Mouse (Mus musculus) limb, embryonic 14.5 days (tissue): ENCODE data around the gene Crebzf. TPM values are rescaled to one million over a fixed set of nuclear protein-coding genes. Genes with fewer than 3 reads are reported as not detected.

Experiments used
- ATAC-seq: fragments of 200-750 bp; cut with Nextera tagmentation; 2 replicates; pipeline ENCODE4 v1.8.0; 2017; ENCODE audit warnings: low read depth, moderate number of reproducible peaks, moderate TSS enrichment; ENCODE audit not compliant: low FRiP score
- DNase-seq: peaks from one replicate; pipeline ENCODE4 v3.0.0-alpha.2; 2015; ENCODE audit warnings: low spot score
- H3K27ac ChIP-seq: fragments of 300-500 bp; sonication (generic); replicated peaks from 2 replicates; pipeline ENCODE4 v1.5.1; 2014; ENCODE audit warnings: low read depth, mild to moderate bottlenecking, low read length, moderate library complexity, mixed read lengths
- H3K27me3 ChIP-seq: fragments of 300-500 bp; sonication (generic); 2 replicates; pipeline ENCODE4 v1.6.1; 2014; ENCODE audit warnings: low read length, mixed read lengths; ENCODE audit not compliant: control insufficient read depth, insufficient read depth
- H3K36me3 ChIP-seq: fragments of 300-500 bp; sonication (generic); 2 replicates; pipeline ENCODE4 v1.6.1; 2014; ENCODE audit warnings: mild to moderate bottlenecking, low read length, moderate library complexity, mixed read lengths; ENCODE audit not compliant: control insufficient read depth, insufficient read depth
- H3K4me1 ChIP-seq: fragments of 300-500 bp; sonication (generic); 2 replicates; pipeline ENCODE4 v1.6.1; 2014; ENCODE audit warnings: antibody characterized with exemption, low read length, mixed read lengths; ENCODE audit not compliant: control insufficient read depth, insufficient read depth
- H3K4me2 ChIP-seq: fragments of 300-500 bp; sonication (generic); replicated peaks from 2 replicates; pipeline ENCODE4 v1.6.1; 2014; ENCODE audit warnings: low read depth, mild to moderate bottlenecking, low read length, moderate library complexity; ENCODE audit not compliant: severe bottlenecking
- H3K4me3 ChIP-seq: fragments of 300-500 bp; sonication (generic); replicated peaks from 2 replicates; pipeline ENCODE4 v1.5.1; 2014; ENCODE audit warnings: low read length
- H3K9ac ChIP-seq: fragments of 300-500 bp; sonication (generic); 2 replicates; pipeline ENCODE4 v1.6.1; 2014; ENCODE audit warnings: mild to moderate bottlenecking, low read depth, low read length, moderate library complexity; ENCODE audit not compliant: severe bottlenecking
- H3K9me3 ChIP-seq: fragments of 300-500 bp; sonication (generic); 2 replicates; pipeline ENCODE4 v1.6.1; 2016; ENCODE audit warnings: low read length; ENCODE audit not compliant: control insufficient read depth
- POLR2A ChIP-seq: fragments of 200-500 bp; IDR thresholded peaks from 2 replicates; pipeline ENCODE4 v1.8.0; 2012; ENCODE audit warnings: inconsistent platforms, mild to moderate bottlenecking, moderate library complexity, borderline replicate concordance; ENCODE audit not compliant: insufficient read depth, insufficient read length; ENCODE audit errors: extremely low read depth
- WGBS: fragments of 180-500 bp; shearing (Covaris S2); extraction: QIAGEN DNeasy Blood & Tissue Kit; methylation state at CpG from one replicate; pipeline ENCODE4 v1.1.7; 2014; 5-methylcytosine and 5-hydroxymethylcytosine counted together
- polyA plus RNA-seq, 2 experiments: library from polyadenylated mRNA; depleted of rRNA in 1 of 2; stranded (reverse) in 1 of 2; unstranded in 1 of 2; fragments of >200 nt; fragmentation: Nextera tagmentation in 1 of 2; extraction: Ambion mirVana in 1 of 2; gene quantifications; 2 replicates each; pipeline versions ENCODE4 v1.2.1 to v1.2.3; 2012 to 2014

Crebzf gene
- polyA plus RNA-seq (2012; rRNA removed) (140 and 145 TPM in 2 replicates), polyA plus RNA-seq (2014; fragmentation: Nextera tagmentation; extraction: Ambion mirVana) (56.3 and 58.1 TPM in 2 replicates)

GRCm38 (mm10) chr7:90442518-90443080 lies at the start of gene Crebzf:
Gene Crebzf (plus strand): TSS chr7:90442729.
- ATAC-seq (peak; percentile 96), DNase-seq (peak; percentile 98)
- Histone ChIP-seq H3K36me3 (peaks cover 7% of the 10 kb centered on the region), H3K27ac (peak within 1 kb of the TSS; percentile 99), H3K4me3 (peak within 1 kb of the TSS; percentile 92), H3K27me3 (no peaks in the 10 kb centered on the region), H3K9me3 (no peaks in the 10 kb centered on the region), H3K4me1 (0 out of 2 replicates have a peak, but pooled peaks cover 6% of the 10 kb centered on the region), H3K9ac (peak within 1 kb of the TSS; percentile 99), H3K4me2 (peak within 1 kb of the TSS; percentile 94)
- WGBS, result 2% methylated on average over 26 of the region's 54 CpGs
- peak; percentile 89; the same call in 1 of the 2 replicates for TF ChIP-seq POLR2A

DNA sequence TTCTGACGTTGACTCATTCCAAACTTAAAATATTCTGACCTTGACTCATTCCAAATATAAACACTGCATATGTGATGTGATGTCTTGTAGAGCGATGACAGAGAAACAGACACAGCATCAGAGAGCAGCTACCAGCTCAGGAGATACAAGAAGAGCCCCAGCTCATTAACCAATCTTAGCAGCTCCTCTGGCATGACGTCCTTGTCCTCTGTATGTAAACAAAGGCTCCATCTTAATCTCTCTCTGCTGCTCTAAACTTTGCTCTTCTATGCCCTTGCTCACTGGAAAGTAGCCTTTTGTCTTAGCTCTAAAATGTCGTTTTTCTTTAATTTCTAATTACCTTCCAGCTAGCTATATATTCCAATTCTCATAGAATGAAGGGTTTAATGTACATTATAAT lies 47.5 kb upstream of the Crebzf start:
- H3K4me3 ChIP-seq, result no peak overlapping the region
- no peak overlapping the region for H3K9ac ChIP-seq
- no peak overlapping the region for H3K4me2 ChIP-seq
- H3K4me1 ChIP-seq, result no peaks in the 10 kb centered on the region
- ATAC-seq (no peak), DNase-seq (no peak)
- whole genome bisulfite sequencing, result 51% methylated on average over 4 of the region's 4 CpGs
- H3K27me3 ChIP-seq, result no peaks in the 10 kb centered on the region
- no peaks in the 10 kb centered on the region for H3K36me3 ChIP-seq
- no peak for TF ChIP-seq POLR2A
- H3K9me3 ChIP-seq, result no peaks in the 10 kb centered on the region
- H3K27ac ChIP-seq, result no peak overlapping the region

DNA sequence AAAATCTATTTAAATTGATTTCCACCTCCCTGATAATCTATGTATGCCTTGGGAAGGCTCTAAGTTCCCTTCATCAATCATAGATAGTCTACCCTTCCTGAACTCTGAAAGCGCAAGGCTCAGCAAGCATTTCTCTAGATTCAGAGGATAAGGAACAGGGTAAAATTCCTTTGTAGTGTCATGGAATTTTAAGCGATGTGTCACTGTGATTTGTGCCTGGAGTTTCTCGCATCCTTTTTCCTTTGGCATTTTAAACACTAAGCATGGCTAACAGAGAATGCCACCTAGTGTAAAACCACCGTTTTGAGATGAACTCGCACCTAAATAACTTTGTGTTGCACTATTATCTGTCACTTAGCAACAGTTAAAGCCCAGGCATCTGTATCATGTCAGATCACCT lies 46.6 kb upstream of the Crebzf start:
- Histone ChIP-seq H3K36me3 (no peaks in the 10 kb centered on the region), H3K9ac (no peak overlapping the region), H3K9me3 (no peaks in the 10 kb centered on the region), H3K4me2 (no peak overlapping the region), H3K4me3 (no peak overlapping the region), H3K4me1 (no peaks in the 10 kb centered on the region), H3K27ac (no peak overlapping the region), H3K27me3 (no peaks in the 10 kb centered on the region)
- no peak for ATAC-seq
- WGBS, result 64% methylated on average over 5 of the region's 5 CpGs
- DNase-seq, result no peak
- TF ChIP-seq POLR2A, result no peak

DNA sequence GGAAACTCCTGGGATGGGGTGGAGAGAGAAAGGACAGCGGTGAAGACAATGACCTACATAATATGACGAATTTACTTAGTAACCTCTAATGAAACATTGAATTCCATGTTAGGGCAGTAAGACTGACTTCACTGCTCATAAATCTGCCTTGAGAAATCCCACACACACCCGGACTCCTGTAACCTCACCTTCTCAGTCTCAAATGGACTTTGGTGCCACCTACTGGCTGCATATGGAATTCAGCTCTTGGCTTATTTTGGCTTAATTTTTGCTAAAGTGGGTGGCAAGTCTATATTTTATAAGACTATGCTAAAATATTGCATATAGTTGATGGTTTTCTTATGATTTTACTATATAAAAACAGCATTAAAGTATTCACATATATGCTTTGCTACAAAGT lies 32.6 kb upstream of the Crebzf start:
- DNase-seq (peak; percentile 46), ATAC-seq (no peak)
- 53% methylated on average over 3 of the region's 3 CpGs for WGBS
- Histone ChIP-seq H3K4me2 (no peak overlapping the region), H3K27ac (no peak overlapping the region), H3K36me3 (no peaks in the 10 kb centered on the region), H3K27me3 (no peaks in the 10 kb centered on the region), H3K9ac (no peak overlapping the region), H3K4me3 (no peak overlapping the region), H3K9me3 (no peaks in the 10 kb centered on the region), H3K4me1 (no peaks in the 10 kb centered on the region)
- no peak for TF ChIP-seq POLR2A

- WGBS, result 28% methylated on average over 29 of the region's 29 CpGs
- Histone ChIP-seq H3K36me3 (no peaks in the 10 kb centered on the region), H3K9me3 (no peaks in the 10 kb centered on the region), H3K27ac (no peak within 1 kb of the TSS), H3K9ac (peak within 1 kb of the TSS; percentile 29; the same call in 1 of the 2 replicates), H3K27me3 (no peaks in the 10 kb centered on the region), H3K4me1 (no peaks in the 10 kb centered on the region), H3K4me3 (peak within 1 kb of the TSS; percentile 27), H3K4me2 (peak within 1 kb of the TSS; percentile 52)
- ATAC-seq (peak; percentile 100), DNase-seq (peak; percentile 91)
- TF ChIP-seq POLR2A, result no peak
Observed at GRCm38 (mm10) chr7:90426020-90427001, 16.2 kb upstream of the Crebzf start, which contains the start of gene Ccdc89. Gene Ccdc89 (plus strand): TSS chr7:90426577.
